Mouse (Mus musculus): Measurements from ENCODE around the gene Smox. TPM values are rescaled to one million over a fixed set of nuclear protein-coding genes. Genes with fewer than 3 reads are reported as not detected.

Gene Smox
- total RNA-seq, 2 experiments from 2014 or later, result 45.6 to 60.5 TPM

DNA sequence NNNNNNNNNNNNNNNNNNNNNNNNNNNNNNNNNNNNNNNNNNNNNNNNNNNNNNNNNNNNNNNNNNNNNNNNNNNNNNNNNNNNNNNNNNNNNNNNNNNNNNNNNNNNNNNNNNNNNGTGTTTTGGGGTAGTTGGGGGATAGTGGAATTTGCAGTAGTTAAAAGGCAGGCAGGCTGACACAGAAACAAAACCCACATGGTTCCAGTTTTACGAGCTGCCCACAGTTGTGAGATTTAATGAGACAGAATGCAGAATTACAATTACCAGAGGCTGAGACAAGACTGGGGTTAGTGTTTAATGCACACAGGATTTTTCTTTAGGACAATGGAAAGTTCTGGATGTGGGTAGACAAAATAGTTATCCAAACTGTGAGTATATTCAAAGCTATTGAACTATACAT, 9.6 kb upstream of the Smox start:
- DNase-seq (ENCODE audit: extremely low spot score in 1 of 2, low spot score in 2 of 2), result no peak

DNA sequence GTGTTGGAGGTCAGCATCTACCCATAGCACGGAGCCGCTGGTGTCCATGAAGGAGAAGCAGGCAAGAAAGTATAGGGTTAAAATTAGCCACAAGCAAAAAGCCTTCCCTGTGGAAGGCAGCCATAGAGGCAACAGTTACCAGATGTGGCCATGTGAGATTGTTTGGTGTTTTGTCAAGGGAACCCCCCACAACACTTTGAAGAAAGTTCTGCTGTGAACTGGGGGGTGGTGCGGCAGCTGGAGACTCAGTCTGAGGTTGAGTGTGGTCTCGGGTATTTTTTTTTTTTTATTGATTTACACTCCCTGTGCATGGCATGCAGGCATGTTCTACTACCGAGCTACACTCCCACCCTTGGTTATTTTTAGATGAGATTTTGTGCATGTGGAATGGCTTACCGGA, 8.8 kb upstream of the Smox start:
- intact Hi-C loops (cut with DNase I), result no loop called here
- no peak for DNase-seq (ENCODE audit: extremely low spot score in 1 of 2, low spot score in 2 of 2)

More for the DNA sequence above, 9.6 kb upstream of the Smox start:
- intact Hi-C loops (cut with DNase I), result no loop called here

DNA sequence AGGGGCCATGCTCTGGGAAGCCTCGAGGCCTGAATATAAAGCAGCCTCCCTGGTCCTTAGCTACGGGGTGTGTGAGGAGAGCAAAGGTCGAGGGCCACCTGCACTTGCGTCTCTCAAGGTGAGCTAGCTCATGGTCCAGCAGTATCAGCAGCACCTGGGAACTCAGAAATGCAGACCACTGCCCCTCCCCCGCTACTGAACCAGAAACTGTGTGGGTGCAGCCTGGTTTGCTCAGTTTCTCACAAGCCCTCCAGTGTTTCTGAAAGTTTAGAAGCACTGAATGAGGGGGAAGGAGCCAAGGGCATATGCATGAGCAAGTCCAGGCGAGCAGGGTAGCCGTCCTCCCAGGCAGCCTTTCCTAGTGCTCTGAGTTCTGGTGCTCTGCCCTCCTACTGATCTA, 7.7 kb upstream of the Smox start:
- DNase-seq (ENCODE audit: extremely low spot score in 1 of 2, low spot score in 2 of 2), result no peak
- intact Hi-C loops (cut with DNase I), result no loop called here

DNA sequence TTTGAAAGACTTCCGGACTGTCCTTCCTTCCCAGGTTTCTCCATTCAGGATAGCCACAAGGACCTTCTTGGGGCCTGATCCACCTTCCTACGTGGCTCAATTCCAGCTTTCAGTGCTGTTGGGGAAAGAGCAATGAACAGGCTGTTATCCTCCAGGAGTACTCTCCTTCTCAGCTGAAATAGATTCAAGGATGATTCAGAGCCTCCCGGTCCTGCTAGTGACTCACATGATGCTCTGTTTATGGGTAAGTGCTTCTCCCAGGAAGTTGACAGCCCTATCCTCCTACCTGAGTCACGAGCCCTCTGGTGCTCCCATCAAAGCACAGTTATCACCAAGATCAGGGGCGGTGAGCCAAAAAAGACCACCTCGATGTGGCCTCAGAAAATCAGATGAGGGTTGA, 7.1 kb upstream of the Smox start:
- DNase-seq (ENCODE audit: extremely low spot score in 1 of 2, low spot score in 2 of 2), result no peak
- intact Hi-C loops (cut with DNase I), result no loop called here

DNA sequence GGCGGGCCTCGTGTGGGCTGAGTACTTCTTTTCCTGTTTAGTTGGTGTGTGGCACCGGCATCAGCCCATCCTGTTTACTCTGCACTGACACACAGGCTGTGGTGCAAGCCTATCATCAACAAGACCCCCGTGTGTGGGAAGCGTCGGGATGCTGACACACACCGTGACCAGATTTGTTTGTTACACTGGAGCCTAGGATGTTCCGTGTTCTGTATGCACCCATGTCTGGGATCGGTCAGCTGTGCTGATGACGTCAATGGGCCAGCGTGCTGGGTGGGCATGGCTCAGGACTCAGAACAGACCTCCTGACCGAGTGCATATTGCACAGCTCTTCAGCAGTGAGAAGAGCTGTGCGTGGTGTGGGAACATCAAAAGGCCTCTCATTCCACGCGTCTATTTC, 6.2 kb upstream of the Smox start:
- intact Hi-C loops (cut with DNase I), result no loop called here
- DNase-seq (ENCODE audit: extremely low spot score in 1 of 2, low spot score in 2 of 2), result no peak

DNA sequence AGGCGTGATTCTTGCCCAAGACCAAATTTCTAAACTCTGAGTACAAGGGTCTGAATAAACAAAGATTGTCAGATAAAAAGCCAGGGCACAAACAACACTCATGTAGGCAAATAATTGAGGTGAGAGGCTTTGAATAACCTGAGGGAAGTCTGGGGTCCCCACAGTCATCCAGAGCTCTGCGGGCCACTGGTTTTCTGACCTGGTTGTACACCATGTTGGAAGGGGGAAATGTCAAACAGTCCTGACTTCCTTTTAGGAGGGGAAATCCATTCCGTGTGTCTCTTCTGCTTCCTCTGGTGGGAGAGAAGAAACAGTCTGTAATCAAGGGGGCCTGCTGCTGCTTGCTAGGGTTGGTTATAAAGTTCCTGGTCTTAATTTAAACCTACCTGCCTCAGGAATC, 5.2 kb upstream of the Smox start:
- intact Hi-C loops (cut with DNase I), result no loop called here
- DNase-seq (ENCODE audit: extremely low spot score in 1 of 2, low spot score in 2 of 2), result no peak

DNA sequence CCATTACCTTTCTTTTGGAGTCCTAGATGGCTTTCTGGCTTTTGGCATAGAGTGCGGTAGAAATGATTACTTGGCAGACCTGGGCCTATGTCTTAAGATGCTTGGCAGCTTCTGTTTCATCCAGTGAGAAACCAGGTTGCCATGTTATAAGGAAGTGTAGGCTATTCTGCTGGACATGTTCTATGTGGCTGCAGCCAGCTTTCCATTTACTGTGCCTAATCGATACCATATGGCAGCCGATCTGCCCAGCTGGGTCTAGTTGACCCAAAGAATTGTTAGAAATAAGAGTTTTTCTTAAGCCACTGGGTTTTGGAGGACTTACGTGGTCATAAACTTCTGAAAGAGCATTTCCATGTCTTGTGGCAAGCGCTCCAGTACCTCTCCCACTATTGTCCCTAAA, 4.0 kb upstream of the Smox start:
- no peak for DNase-seq (ENCODE audit: extremely low spot score in 1 of 2, low spot score in 2 of 2)
- intact Hi-C loops (cut with DNase I), result no loop called here

DNA sequence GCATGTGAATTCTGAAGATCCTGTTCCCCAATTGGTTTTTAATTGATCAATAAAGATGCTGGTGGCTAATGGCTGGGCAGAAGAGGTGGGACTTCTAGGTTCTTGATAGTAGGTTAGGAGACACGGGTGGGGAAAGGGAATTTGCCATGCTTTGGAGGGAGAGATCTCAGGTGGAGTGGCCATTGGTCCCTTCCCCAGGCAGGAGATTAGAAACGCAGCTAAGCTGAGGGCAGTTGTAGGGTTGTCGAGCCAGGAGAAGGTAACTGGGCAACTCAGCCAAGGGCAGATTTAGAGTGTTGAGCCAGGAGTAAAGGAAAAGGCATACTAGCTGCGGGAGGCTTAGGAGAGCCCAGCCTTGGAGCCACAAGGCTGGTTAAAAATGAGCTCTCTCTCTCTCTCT, 3.0 kb upstream of the Smox start:
- no peak for DNase-seq (ENCODE audit: extremely low spot score in 1 of 2, low spot score in 2 of 2)
- intact Hi-C loops (cut with DNase I), result no loop called here

DNA sequence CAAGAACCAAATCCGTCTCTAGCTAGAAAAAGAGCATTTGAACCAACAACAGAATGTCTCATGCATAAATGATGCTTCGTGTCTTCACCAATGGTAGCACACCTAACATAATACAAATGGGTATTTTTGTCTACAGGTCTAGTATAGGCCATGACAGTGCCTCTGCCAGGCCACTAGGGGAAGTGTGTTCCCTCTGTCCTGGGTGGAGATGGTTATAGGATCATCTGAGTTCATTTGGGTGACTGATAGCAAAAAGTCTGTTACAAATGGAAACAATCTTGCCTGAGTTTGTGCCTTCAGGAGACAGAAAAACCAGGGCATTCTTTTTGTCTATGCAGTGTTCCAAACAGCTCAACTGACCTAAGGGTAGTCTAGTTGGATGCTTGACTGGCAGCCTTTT, 2.4 kb upstream of the Smox start:
- no peak for DNase-seq (ENCODE audit: extremely low spot score in 1 of 2, low spot score in 2 of 2)
- intact Hi-C loops (cut with DNase I), result no loop called here

DNA sequence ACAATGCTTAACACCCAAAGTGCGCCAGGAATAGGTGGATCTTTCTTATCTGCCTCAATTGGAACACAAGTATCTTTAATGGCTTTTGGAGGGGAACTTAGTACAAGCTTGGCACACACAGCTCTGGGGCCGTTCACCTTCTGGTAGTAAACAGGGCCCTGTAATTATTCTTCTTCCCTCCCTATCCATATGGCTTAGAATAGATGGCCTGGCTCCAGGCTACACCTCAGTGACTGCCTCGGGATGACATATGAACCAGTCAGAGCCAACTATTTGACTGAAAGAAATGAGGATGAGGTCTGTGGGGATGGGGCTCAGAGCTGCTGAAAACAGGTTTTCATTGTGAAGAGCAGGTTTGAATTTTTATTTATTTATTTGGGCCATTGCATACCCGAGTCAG, 1.7 kb upstream of the Smox start:
- no peak for DNase-seq (ENCODE audit: extremely low spot score in 1 of 2, low spot score in 2 of 2)
- intact Hi-C loops (cut with DNase I), result no loop called here

DNA sequence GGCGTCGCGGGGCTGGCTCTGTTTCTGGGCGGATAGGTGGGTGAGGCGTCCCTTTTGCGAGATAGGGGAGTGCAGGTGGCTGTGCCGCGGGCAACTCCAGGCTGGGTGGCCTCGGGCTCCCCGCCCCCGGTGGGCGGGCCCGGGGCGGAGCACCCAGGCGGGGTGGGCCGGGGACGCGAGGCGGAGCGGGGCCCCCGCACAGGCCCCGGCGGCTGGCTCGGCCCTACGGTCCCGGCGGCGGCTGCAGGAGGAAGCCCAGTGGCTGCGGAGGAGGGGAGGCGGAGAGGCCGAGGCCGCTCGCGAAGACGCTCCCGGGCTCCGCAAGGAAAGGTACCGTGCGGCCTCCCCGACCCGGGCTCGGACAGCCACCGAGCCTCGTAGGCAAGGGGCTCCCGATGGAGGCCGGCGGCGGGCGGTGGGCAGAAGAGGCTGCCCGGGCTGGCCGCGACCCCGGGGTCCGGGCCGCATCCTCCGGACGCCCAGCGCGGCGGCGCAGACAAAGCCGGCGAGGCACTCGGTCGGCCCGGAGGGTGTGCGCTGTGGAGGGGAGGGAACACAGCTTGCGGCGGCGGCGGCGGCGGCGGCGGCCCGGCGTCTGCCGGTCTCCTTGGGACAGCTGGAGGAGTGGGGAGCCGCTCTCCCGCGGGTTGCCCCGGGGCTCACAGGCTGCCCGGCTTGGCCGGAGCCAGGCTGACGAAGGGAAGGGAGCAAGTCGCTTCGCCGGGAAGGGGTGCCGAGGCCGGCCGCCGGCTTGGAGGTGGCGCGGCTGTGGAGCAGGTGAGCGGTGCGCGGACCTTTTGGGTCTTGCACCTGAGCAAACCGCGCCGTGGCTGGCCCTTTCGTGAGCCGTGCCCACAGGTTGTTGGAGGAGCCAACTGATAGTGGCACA, 655 bp downstream of the Smox start:
- intact Hi-C loops (cut with DNase I), result loop anchor here (5.0 kb wide), 1 partner anchor 70 kb away; no protein-coding TSS in a partner anchor
- DNase-seq (ENCODE audit: extremely low spot score in 1 of 2, low spot score in 2 of 2), result peak; percentile 63 to 92

DNA sequence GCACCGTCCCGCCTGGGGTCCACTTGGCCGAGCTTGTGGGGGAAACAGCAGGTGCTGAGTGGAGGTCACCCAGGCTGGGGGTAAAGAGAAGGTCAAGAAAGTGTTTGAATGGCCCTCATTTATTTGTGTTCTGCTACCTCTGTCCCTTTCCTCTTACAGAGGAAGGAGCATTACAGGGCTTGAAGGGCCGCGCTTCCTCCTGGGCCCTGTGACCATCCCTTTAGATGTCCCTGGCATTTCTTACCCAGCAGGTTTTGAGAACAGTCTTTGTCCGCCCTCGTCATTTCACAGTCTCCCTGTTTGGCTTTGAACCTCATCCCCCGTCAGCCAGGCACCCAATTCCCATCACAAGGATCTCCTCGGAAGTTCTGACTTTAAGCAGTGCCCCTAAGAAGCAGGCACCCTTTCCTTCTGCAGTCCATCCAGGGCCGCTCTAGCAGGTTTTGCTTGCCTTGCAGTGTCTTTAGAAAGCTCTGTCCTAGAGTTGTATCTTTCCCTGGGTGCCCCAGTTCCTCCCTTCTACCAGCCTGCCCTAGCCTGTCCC, 1.4 kb downstream of the Smox start:
- intact Hi-C loops (cut with DNase I), result loop anchor here (5.0 kb wide), 1 partner anchor 70 kb away; no protein-coding TSS in a partner anchor
- DNase-seq (ENCODE audit: extremely low spot score in 1 of 2, low spot score in 2 of 2), result no peak

DNA sequence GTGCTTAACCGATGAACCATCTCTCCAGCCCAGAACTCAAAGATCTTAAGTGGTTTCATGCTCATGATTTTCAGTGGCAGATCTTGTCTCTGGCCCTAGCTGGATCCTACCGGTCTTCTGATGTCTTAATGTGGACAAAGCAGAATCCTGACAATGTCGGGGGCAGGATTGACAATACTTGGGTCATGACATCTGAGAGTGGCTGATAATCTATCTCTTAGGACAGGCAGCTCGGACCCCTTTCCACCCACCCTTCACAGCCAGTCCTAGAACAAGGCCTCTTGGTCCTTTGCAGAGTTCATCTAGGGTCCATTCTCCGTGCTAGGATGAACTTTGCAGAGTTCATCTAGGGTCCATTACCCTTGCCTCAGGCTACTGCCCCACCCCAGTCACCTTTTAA, 2.1 kb downstream of the Smox start:
- no peak for DNase-seq (ENCODE audit: extremely low spot score in 1 of 2, low spot score in 2 of 2)
- intact Hi-C loops (cut with DNase I), result loop anchor here (5.0 kb wide), 1 partner anchor 71 kb away; no protein-coding TSS in a partner anchor

DNA sequence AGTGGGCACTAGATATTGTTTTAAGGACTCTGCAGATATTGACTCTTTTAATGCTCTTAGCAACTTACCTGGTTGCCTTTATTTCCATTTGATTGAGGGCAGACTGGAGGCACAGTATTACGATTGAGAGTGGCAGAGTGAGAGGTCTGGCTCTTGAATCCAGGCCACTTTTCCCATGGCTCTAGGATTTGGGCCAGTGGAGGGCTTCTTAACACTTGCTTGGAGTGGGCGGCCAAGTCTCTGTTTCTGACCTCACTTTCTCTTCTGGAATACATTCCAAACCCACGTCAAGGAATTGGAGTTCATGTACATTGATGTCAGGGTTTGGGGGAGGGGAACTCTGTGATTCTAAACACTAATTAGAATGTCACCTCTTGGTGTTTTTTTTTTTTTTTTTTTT, 4.0 kb downstream of the Smox start:
- no peak for DNase-seq (ENCODE audit: extremely low spot score in 1 of 2, low spot score in 2 of 2)
- intact Hi-C loops (cut with DNase I), result no loop called here

DNA sequence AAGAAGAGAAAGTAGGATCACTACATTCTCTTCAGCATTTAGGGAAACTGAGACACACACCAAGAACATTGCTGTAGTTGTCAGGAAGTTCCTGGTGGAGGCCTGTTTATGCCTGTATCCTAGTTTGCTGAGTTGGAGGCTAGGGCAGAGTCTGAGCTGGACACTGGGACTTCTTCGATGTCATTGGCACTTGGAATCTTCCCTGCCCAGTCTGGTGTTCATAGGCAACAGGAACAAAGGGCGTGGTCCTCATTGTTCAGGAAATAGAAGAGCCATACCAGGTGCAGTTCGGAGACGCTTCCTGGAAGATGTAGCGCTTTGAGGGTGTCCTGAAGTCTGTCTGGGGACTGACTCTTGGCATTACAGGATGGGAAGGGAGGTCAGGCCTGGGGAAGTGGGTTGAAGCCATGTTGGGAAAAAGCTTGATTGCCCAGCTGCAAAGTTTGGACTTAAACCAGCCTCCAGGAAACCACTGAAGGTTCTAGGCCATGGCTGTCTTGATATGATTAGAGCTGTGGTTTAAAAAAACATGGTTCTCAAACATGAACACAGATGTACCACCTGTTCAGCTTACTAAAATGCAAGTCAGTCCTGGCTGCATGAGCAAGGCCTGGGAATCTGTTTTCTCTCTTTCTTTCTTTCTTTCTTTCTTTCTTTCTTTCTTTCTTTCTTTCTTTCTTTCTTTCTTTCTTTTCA, 5.0 kb downstream of the Smox start:
- DNase-seq (ENCODE audit: extremely low spot score in 1 of 2, low spot score in 2 of 2), result no peak
- intact Hi-C loops (cut with DNase I), result no loop called here

DNA sequence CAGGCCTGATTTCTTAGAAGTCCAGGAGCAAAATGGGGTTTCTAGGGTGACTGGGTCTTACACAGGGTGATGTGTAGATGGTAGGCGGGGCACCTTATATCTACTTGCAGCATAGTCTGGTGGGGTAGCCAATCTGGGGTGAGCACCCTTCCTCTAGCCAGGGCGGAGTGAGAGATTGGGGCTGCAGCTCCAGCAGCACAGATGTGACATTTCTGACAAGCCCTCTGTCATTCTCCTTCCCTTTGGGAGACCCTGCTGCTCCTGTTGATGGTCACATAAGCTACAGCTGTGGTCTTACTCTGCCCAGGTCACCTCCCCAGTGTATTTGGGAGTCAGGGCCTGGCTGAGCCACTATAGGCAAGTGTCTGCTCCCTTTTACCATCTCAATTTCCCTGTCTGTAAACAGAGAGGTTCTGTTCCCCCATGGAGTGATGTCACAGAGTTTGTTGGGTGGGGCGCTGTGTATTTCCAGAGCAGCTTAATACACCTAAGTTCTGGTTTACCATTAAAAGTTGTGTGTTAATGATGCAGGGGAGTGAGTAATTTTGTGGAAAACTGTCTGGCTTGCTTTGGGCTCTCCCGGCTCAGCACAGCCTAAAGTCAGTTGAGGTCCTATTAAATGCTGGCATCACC, 6.0 kb downstream of the Smox start:
- DNase-seq (ENCODE audit: extremely low spot score in 1 of 2, low spot score in 2 of 2), result no peak
- intact Hi-C loops (cut with DNase I), result no loop called here

DNA sequence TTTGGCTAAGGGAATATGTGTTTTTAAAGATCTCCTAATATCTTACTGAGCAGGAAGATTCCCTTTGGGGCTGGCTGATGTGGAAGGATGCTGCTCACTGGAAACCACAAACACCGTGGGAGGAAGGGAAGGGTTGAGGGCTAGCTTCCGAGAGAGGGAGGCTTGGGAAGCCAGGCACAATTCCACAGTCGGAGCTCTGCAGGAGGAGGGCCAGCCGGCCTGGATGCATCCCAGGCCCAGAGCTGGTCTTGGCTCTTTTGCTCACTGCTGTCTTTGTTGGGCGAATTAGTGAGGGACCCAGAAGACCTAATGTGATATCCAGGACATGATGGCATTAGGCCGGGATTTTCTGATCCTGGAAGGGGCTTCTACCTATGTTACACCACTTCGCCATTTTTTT, 6.9 kb downstream of the Smox start:
- DNase-seq (ENCODE audit: extremely low spot score in 1 of 2, low spot score in 2 of 2), result no peak
- intact Hi-C loops (cut with DNase I), result no loop called here

DNA sequence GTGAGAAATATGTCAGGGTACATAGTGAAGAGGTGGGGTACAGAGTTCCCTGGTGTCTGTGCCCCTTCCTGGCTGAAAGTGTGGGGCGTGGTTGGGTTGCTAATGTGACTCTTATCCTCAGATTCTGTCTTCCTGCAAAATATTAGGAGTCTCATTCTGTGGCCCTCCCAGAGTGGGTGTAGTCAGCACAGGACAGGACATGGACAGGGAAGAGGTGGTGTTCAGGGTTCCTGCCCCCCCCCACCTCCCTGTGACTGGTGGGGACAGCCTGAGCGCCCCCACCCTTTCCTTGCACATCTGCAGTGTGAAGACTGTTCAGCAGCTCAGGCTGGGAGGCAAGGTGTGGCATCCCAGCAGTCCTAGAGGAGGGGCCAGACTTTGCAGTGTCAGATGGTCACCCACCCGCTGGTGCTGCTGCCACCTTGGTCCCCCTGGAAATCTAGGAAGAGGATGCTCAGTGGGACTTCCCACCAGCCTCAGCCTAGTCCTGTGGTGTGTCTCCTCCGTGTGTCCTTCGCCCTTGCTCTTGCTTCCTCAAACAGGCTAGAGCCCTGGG, 8.1 kb downstream of the Smox start:
- intact Hi-C loops (cut with DNase I), result no loop called here
- DNase-seq (ENCODE audit: extremely low spot score in 1 of 2, low spot score in 2 of 2), result no peak

DNA sequence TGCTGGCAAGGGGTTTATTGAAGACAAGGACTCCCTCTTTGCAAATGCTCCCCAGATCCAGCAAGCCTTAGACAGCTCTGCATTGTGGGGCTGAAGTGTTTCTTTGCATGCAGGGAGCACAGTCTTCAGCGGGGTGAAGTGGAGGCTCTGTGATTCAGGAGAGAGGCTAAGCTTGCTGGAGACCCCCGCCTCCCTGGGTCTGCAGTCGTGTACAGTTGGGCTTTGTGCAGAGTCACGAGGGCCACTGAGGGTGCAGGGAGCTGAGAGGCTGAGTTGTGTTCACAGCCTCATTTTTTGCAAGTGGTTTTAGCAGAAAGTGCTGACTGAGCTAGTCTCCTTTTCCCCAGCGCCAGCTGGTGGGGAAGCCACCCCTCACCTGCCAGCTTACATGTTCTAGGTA, 10.6 kb downstream of the Smox start:
- peak in 1 of 2 experiments; percentile 58 for DNase-seq (ENCODE audit: extremely low spot score in 1 of 2, low spot score in 2 of 2)
- intact Hi-C loops (cut with DNase I), result no loop called here

Measured in left cerebral cortex, postnatal 10 days (tissue).